Mouse (Mus musculus): ENCODE measurements around the gene Rsl1d1. TPM values are rescaled to one million over a fixed set of nuclear protein-coding genes. Genes with fewer than 3 reads are reported as not detected.

Rsl1d1 gene
- total and polyA plus RNA-seq, 2 experiments from 2014 or later, result 54.6 to 140 TPM

DNA sequence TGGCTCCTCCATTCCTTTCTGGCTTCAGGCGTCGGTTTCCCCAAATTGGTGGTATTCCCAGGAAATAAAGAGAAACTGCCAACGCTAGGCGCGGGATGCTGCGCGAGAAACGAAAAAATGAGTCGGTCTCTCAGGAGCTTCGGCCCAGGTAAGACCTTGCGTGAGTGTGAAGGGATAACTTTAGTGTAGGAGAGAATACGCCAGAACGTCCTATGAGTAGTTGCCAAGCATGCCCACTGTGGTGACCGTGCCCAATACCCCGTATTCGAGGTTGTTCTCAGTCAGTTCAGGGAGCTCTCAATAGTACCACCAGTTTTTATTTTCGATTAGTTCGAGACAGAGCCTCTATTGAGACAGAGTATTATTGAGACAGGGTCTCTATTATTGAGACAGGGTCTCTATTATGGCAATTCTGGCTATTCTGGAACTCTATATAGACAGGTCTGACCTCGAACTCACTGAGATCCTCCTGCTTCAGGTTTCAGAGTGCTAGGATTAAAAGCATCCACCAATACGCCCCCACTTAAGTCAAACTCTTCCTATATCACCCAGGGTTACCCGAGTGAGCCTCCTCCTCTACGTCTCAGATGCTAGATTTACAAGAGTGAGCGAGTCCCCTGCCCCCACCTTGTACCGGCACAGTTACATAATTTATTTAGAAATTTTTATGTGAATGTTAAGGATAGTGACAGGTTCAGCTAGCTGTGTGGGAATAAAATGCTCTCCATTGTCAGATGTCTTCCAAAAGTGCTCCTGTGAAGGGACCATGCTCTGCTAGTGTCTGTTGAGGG, 664 bp upstream of the Rsl1d1 start:
- H3K9ac ChIP-seq (replicated peaks; ENCODE audit: low read length, poor library complexity, severe bottlenecking), result peak overlapping the region; percentile 75
- H3K27ac ChIP-seq (ENCODE audit: low read depth, low read length), result peak overlapping the region; percentile 77; the same call in 1 of the 2 replicates
- H3K4me3 ChIP-seq (ENCODE audit: low read depth, low read length), result peak overlapping the region; percentile 60
- DNase-seq (ENCODE audit: low spot score), result no peak
- H3K4me1 ChIP-seq (ENCODE audit: insufficient read depth, low read length), result 0 out of 2 replicates have a peak, but pooled peaks cover 7% of the 10 kb centered on the region
- WGBS, result 10% methylated on average over 24 of the region's 24 CpGs
- H3K27me3 ChIP-seq (ENCODE audit: insufficient read depth, low read length), result no peaks in the 10 kb centered on the region
- H3K36me3 ChIP-seq (ENCODE audit: insufficient read depth, low read length), result peaks cover 20% of the 10 kb centered on the region
- TF ChIP-seq CTCF (IDR thresholded peaks at IDR 0.05), result no peak
- no peaks in the 10 kb centered on the region for H3K9me3 ChIP-seq (ENCODE audit: low read length)
- H3K4me2 ChIP-seq (ENCODE audit: low read depth, low read length, poor library complexity, severe bottlenecking), result peak overlapping the region; percentile 69
- ATAC-seq (ENCODE audit: low FRiP score), result peak; percentile 65

DNA sequence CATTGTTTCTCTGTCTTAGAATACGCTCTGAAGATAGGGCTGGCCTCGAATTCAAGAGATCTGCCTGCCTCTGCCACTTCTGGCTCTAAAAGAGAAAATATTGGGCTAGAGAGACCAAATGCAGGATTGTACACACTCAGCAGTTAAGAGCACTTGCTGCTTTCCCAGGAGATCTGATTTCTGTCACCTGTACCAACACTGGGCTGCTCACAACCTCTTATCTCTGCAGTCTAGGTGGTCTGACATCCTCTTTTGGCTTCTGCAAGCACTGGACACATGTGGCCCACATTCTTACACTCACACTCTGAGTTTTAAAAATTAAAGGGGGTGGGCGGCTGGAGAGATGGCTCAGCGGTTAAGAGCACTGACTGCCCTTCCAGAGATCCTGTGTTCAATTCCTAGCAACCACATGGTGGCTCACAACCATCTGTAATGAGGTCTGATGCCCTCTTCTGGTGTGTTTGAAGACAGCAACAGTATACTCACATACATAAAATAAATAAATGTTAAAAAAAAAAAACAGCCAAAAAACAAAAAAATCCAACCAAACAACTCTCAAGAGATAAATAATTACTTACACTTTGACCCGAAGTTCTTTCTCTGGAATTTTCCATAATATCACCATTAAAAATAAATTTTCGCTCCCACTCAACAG, 1.3 kb downstream of the Rsl1d1 start:
- Histone ChIP-seq H3K4me1 (ENCODE audit: insufficient read depth, low read length) (0 out of 2 replicates have a peak, but pooled peaks cover 7% of the 10 kb centered on the region), H3K27me3 (ENCODE audit: insufficient read depth, low read length) (no peaks in the 10 kb centered on the region), H3K4me2 (ENCODE audit: low read depth, low read length, poor library complexity, severe bottlenecking) (peak overlapping the region; percentile 69), H3K4me3 (ENCODE audit: low read depth, low read length) (peak overlapping the region; percentile 60), H3K27ac (ENCODE audit: low read depth, low read length) (no peak overlapping the region), H3K36me3 (ENCODE audit: insufficient read depth, low read length) (peaks cover 29% of the 10 kb centered on the region), H3K9ac (replicated peaks; ENCODE audit: low read length, poor library complexity, severe bottlenecking) (peak overlapping the region; percentile 75; the same call in 1 of the 2 replicates), H3K9me3 (ENCODE audit: low read length) (no peaks in the 10 kb centered on the region)
- peak; percentile 42 for TF ChIP-seq CTCF (IDR thresholded peaks at IDR 0.05)
- ATAC-seq (ENCODE audit: low FRiP score) (no peak), DNase-seq (ENCODE audit: low spot score) (no peak)
- 72% methylated on average over 6 of the region's 6 CpGs for WGBS

DNA sequence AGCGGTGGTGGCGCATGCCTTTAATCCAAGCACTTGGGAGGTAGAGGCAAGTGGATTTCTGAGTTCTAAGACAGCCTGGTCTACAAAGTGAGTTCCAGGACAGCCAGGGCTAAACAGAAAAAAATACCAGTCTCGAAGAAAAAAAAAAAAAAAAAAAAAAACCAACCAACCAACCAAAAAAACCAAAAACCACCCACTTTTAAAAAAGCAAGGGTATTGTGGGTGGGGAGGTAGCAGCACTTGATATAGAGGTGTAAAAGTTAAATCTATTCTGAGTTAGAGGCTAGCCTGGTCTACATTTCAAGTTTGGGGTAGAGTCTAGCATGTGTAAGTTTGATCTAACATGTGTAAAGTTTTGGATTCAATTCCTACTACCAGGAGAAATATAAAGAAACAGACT, 2.9 kb downstream of the Rsl1d1 start:
- no peak for TF ChIP-seq CTCF (IDR thresholded peaks at IDR 0.05)
- no peak for DNase-seq (ENCODE audit: low spot score)
- Histone ChIP-seq H3K9ac (replicated peaks; ENCODE audit: low read length, poor library complexity, severe bottlenecking) (no peak overlapping the region), H3K36me3 (ENCODE audit: insufficient read depth, low read length) (peaks cover 45% of the 10 kb centered on the region), H3K4me2 (ENCODE audit: low read depth, low read length, poor library complexity, severe bottlenecking) (no peak overlapping the region), H3K4me3 (ENCODE audit: low read depth, low read length) (no peak overlapping the region), H3K4me1 (ENCODE audit: insufficient read depth, low read length) (0 out of 2 replicates have a peak, but pooled peaks cover 7% of the 10 kb centered on the region), H3K9me3 (ENCODE audit: low read length) (no peaks in the 10 kb centered on the region), H3K27ac (ENCODE audit: low read depth, low read length) (no peak overlapping the region), H3K27me3 (ENCODE audit: insufficient read depth, low read length) (no peaks in the 10 kb centered on the region)
- WGBS, result 96% methylated on average over 3 of the region's 3 CpGs
- no peak for ATAC-seq (ENCODE audit: low FRiP score)

DNA sequence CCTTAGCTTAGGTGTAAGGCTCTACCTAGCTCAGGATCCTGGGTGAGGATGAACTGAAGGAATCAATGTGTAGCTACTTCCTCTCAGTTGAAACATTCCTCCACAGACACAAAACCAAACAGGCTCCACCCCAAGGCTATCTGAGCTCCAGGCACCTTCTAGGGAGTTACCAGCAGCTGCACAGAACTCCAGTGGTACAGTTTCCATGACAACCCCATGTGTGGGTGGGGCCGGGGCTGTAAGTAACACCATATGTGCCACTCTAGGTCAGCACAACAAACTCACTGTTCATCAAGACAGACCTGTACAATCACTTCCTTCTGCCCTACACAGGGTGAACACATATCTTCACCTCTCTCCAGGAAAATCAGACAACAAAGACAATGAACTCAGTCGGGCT, 4.7 kb downstream of the Rsl1d1 start:
- H3K9me3 ChIP-seq (ENCODE audit: low read length), result no peaks in the 10 kb centered on the region
- no peak overlapping the region for H3K4me3 ChIP-seq (ENCODE audit: low read depth, low read length)
- no peaks in the 10 kb centered on the region for H3K4me1 ChIP-seq (ENCODE audit: insufficient read depth, low read length)
- DNase-seq (ENCODE audit: low spot score) (no peak), ATAC-seq (ENCODE audit: low FRiP score) (no peak)
- no peak overlapping the region for H3K27ac ChIP-seq (ENCODE audit: low read depth, low read length)
- no peak overlapping the region for H3K4me2 ChIP-seq (ENCODE audit: low read depth, low read length, poor library complexity, severe bottlenecking)
- no peak overlapping the region for H3K9ac ChIP-seq (replicated peaks; ENCODE audit: low read length, poor library complexity, severe bottlenecking)
- no peak for TF ChIP-seq CTCF (IDR thresholded peaks at IDR 0.05)
- H3K36me3 ChIP-seq (ENCODE audit: insufficient read depth, low read length), result peaks cover 61% of the 10 kb centered on the region
- H3K27me3 ChIP-seq (ENCODE audit: insufficient read depth, low read length), result no peaks in the 10 kb centered on the region
- 75% methylated on average over 2 of the region's 2 CpGs for WGBS

GRCm38 (mm10) chr16:11197052-11197451, 6.1 kb downstream of the Rsl1d1 start:
- H3K27ac ChIP-seq (ENCODE audit: low read depth, low read length), result no peak overlapping the region
- no peak overlapping the region for H3K9ac ChIP-seq (replicated peaks; ENCODE audit: low read length, poor library complexity, severe bottlenecking)
- TF ChIP-seq CTCF (IDR thresholded peaks at IDR 0.05), result no peak
- H3K4me1 ChIP-seq (ENCODE audit: insufficient read depth, low read length), result no peaks in the 10 kb centered on the region
- H3K36me3 ChIP-seq (ENCODE audit: insufficient read depth, low read length), result peaks cover 69% of the 10 kb centered on the region
- 93% methylated on average over 4 of the region's 4 CpGs for WGBS
- ATAC-seq (ENCODE audit: low FRiP score) (no peak), DNase-seq (ENCODE audit: low spot score) (no peak)
- no peaks in the 10 kb centered on the region for H3K9me3 ChIP-seq (ENCODE audit: low read length)
- H3K4me2 ChIP-seq (ENCODE audit: low read depth, low read length, poor library complexity, severe bottlenecking), result no peak overlapping the region
- no peaks in the 10 kb centered on the region for H3K27me3 ChIP-seq (ENCODE audit: insufficient read depth, low read length)
- H3K4me3 ChIP-seq (ENCODE audit: low read depth, low read length), result no peak overlapping the region

GRCm38 (mm10) chr16:11193231-11193630, 9.9 kb downstream of the Rsl1d1 start:
- DNase-seq (ENCODE audit: low spot score), result no peak
- whole genome bisulfite sequencing, result 97% methylated on average over 2 of the region's 2 CpGs
- Histone ChIP-seq H3K9me3 (ENCODE audit: low read length) (no peaks in the 10 kb centered on the region), H3K9ac (replicated peaks; ENCODE audit: low read length, poor library complexity, severe bottlenecking) (no peak overlapping the region), H3K27ac (ENCODE audit: low read depth, low read length) (no peak overlapping the region), H3K4me2 (ENCODE audit: low read depth, low read length, poor library complexity, severe bottlenecking) (no peak overlapping the region), H3K4me3 (ENCODE audit: low read depth, low read length) (no peak overlapping the region), H3K27me3 (ENCODE audit: insufficient read depth, low read length) (no peaks in the 10 kb centered on the region), H3K36me3 (ENCODE audit: insufficient read depth, low read length) (peaks cover 50% of the 10 kb centered on the region), H3K4me1 (ENCODE audit: insufficient read depth, low read length) (no peaks in the 10 kb centered on the region)
- TF ChIP-seq CTCF (IDR thresholded peaks at IDR 0.05), result no peak
- ATAC-seq (ENCODE audit: low FRiP score), result no peak

Data from midbrain, postnatal 0 days (tissue).